Mouse (Mus musculus) CD4-positive, CD25-positive, alpha-beta regulatory T cell (primary cell): ENCODE measurements around the gene Zfp9. TPM values are rescaled to one million over a fixed set of nuclear protein-coding genes. Genes with fewer than 3 reads are reported as not detected.

Experiments used
- polyA plus RNA-seq: library from polyadenylated mRNA; unstranded; fragments of 100-300 nt; shearing (Covaris generic); gene quantifications from one replicate; pipeline ENCODE4 v1.2.1, GENCODE M21; 2017

The Zfp9 gene
- not detected for polyA plus RNA-seq

DNA sequence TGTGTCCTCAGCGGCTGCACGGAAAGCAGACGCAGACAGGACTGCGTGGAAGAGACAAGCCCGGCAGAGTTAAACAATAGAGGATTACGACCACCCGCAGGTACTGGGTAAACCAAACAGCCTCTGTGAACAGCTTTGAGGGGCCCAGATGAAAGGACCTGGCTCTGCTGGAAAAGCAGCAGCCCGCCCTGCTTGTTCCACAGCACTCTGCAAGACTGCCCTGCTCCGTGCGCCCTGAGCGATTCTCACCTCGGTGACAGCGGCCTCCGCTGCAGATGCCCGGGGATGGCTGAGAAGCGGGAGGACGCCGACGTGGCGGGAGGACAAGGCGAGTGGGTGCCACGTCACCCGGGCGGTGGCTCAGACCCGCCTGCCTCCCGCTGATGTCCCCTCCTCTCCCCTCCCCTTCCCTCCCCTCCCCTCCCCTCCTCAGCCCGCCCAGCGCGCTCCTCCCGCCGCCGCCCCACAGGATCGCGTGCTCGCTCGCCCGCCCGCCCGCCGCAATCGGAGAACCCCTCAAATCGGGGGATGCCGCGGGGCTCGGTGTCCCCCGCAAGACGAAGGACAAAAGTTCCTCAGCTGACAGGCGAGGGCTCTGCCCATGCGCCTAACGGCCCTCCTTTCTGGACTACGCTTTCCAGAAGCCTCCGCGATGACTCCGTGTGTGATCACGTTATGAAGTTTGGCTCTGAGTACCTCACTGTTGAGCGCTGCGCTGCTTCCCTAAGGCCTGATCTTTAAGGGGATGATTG, at the start of gene Zfp9:
Zfp9 (minus strand) TSS at position 364 of the 752 bp plus-strand sequence.

DNA sequence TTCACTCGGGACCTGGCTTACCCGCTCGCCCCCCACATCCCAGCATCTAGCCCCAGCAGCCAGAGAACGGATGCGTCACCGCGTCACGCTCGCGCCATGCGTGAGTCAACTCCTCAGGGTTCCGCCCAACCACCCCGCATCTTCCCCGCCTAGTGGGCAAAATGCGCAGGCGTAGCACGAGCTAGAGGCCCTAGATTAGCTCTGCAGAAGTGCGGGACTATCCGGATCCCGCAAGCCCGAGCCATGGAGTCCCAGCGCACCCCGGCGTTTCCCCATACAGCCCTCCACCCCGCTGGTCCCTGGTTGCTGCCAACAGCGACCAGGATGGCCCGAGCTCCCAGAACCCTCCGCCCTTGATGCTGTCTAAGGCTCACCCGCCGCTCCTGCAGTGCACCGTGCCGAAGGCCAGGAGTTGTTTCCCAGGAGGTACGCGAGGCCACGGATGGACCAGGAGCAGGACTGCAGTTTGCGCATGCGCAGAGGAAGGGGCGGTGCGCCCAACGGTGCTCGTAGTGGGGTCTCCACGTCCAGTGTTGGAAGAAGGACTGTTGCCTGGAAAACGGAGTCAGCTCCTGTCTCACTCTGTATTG, 24.0 kb downstream of the Zfp9 start, which contains the start of gene Zfp248:
Zfp248 (minus strand) TSS at position 487 of the 590 bp plus-strand sequence.

DNA sequence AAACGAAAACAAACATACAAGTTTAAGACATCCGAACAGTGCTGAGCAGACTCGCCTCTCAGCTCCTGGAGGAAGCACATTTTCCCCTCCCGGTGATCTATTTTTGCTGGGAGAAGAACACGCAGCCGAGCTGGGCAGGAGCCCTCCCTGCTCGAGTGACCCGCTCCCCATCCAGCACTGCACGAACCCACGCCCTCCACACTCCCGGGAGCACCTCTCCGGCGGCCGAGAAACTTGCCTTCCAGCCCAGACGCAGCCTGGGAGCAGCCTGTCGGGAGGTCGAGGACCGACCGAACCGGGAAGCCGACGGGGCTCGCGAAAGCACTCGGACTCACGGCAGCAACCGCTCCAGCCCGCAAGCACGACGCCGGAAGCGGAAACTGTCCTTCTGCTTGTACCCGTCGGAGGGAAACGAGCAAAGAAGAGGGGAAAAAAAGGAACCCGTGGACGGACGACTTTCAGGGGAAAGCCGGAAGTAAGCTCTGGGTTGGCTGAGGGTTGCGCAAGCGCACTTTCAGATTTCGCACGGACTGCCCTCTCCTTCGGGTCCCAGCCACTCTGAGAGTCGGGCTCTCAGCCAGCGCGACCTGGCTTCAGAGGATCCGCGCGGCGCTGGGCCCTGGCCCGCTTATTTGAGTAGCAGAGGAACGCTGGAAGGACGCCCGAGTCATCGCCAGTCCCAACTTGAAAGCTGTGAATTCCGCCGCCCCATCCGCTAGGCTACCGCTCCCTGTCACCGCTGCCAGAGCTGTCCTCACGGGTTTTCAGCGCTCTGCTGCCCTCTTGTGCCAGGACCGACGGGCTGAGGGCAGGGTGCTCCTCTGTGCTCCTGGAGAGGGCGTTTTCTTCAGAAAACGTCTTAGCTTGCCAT, 59.8 kb downstream of the Zfp9 start, which contains the start of gene Bms1:
Bms1 (minus strand) TSS at position 425 of the 871 bp plus-strand sequence.

Other genes starting within 250 kb of the Zfp9 start
- 52.2 TPM for gene Bms1, start 59.8 kb downstream of the Zfp9 start, polyA plus RNA-seq
- 5.0 TPM for gene Zfp248, start 23.8 kb downstream of the Zfp9 start, polyA plus RNA-seq
- 11.0 TPM for gene Ankrd26, start 82.9 kb upstream of the Zfp9 start, polyA plus RNA-seq